8 mouse cellular contexts compared by ENCODE assay signal in genomic region chr6:108457516-108458181, GRCm38 (mm10).
DNase-seq lines count a peak whose midpoint lies in the region; ATAC-seq lines count a peak whose summit lies in the region.

No protein-coding gene starts in this region.

- peak; percentile 43 to 79 for DNase-seq in adrenal gland, adult (ENCODE audit: inconsistent age in 2 of 2, low spot score in 1 of 2)
- DNase-seq in adrenal gland, postnatal 25 days = no peak
- peak; percentile 68 for DNase-seq in 3134 (ENCODE audit: extremely low read depth, insufficient read length, low spot score)
- DNase-seq in kidney, postnatal 14 days = peak; percentile 64
- DNase-seq in skeletal muscle tissue, adult 2 months (ENCODE audit: low read depth, low spot score) = peak; percentile 79
- no peak for DNase-seq in left cerebral cortex, postnatal 36 days (ENCODE audit: low spot score in 2 of 2)
- no peak for DNase-seq in left cerebral cortex, adult 8-10 months (ENCODE audit: low spot score in 2 of 2)

- 0 out of 2 replicates have a peak, but pooled peaks have one; percentile 42 for ATAC-seq in forebrain, embryonic 13.5 days

- H3K9me3 ChIP-seq in forebrain, embryonic 13.5 days (replicated peaks) = no peaks in the 10 kb centered on the region

- no peak overlapping the region; the same call in 1 of the 2 replicates for H3K27ac ChIP-seq in forebrain, embryonic 13.5 days

- H3K9ac ChIP-seq in forebrain, embryonic 13.5 days = no peak overlapping the region

- WGBS in forebrain, embryonic 13.5 days = 45% methylated on average over 14 of the region's 14 CpGs

- no peak overlapping the region for H3K4me3 ChIP-seq in forebrain, embryonic 13.5 days

- H3K36me3 ChIP-seq in forebrain, embryonic 13.5 days (ENCODE audit: poor library complexity, severe bottlenecking) = no peaks in the 10 kb centered on the region

- H3K27me3 ChIP-seq in forebrain, embryonic 13.5 days = 0 out of 2 replicates have a peak, but pooled peaks cover 4% of the 10 kb centered on the region

- intact Hi-C loops in left cerebral cortex, postnatal 36 days (cut with DNase I) = loop anchor here (2.0 to 5.0 kb wide), 2 partner anchors 45 to 97 kb away; no protein-coding TSS in a partner anchor

- H3K4me2 ChIP-seq in forebrain, embryonic 13.5 days = no peak overlapping the region

- peaks cover 32% of the 10 kb centered on the region for H3K4me1 ChIP-seq in forebrain, embryonic 13.5 days

Comparison
In these comparisons a context has a peak if more than half of its experiments do, and no peak if none do; other contexts are left out.
1. DNase-seq: peak in adrenal gland, adult (2 of 2), 3134 (single experiment), kidney, postnatal 14 days (single experiment) and skeletal muscle tissue, adult 2 months (single experiment); none in adrenal gland, postnatal 25 days (single experiment), left cerebral cortex, postnatal 36 days (0 of 2) and left cerebral cortex, adult 8-10 months (0 of 2).